ENCODE assay signal across 8 mouse cellular contexts in genomic region chr5:25022904-25023303, GRCm38 (mm10).
DNase-seq lines count a peak whose midpoint lies in the region; ATAC-seq and TF ChIP-seq lines count a peak whose summit lies in the region.

No protein-coding gene starts in this region.

- TF ChIP-seq CTCF in liver, embryonic 14.5 days (IDR thresholded peaks at IDR 0.05; ENCODE audit: low read depth) = peak; percentile 83

- H3K27me3 ChIP-seq in midbrain, embryonic 10.5 days (ENCODE audit: low read depth, poor library complexity, severe bottlenecking) = no peaks in the 10 kb centered on the region
- H3K27me3 ChIP-seq in midbrain, embryonic 15.5 days (replicated peaks) = no peaks in the 10 kb centered on the region
- no peaks in the 10 kb centered on the region for H3K27me3 ChIP-seq in liver, embryonic 14.5 days (ENCODE audit: control insufficient read depth, insufficient read depth, low read length)

- no peak for TF ChIP-seq EP300 in liver, embryonic 14.5 days (IDR thresholded peaks at IDR 0.05; ENCODE audit: low read depth)

- WGBS in midbrain, embryonic 10.5 days = 49% methylated on average over 4 of the region's 4 CpGs
- 48% methylated on average over 4 of the region's 4 CpGs for WGBS in midbrain, embryonic 15.5 days
- WGBS in liver, embryonic 14.5 days (ENCODE audit: insufficient replicate concordance) = 39% methylated on average over 4 of the region's 4 CpGs

- H3K9ac ChIP-seq in midbrain, embryonic 15.5 days = no peak overlapping the region
- H3K9ac ChIP-seq in liver, embryonic 14.5 days (replicated peaks) = no peak overlapping the region

- peak; percentile 42 for ATAC-seq in frontal cortex, adult (ENCODE audit: low TSS enrichment)
- ATAC-seq in midbrain, embryonic 15.5 days (replicated peaks) = no peak
- ATAC-seq in common myeloid progenitor, adult 5-6 weeks (replicated peaks; ENCODE audit: low read depth, poor library complexity, severe bottlenecking) = peak; percentile 50; the same call in 1 of the 2 replicates
- ATAC-seq in liver, embryonic 14.5 days (ENCODE audit: insufficient read depth) = no peak

- H3K4me1 ChIP-seq in midbrain, embryonic 10.5 days = no peaks in the 10 kb centered on the region
- H3K4me1 ChIP-seq in midbrain, embryonic 15.5 days = no peaks in the 10 kb centered on the region
- H3K4me1 ChIP-seq in liver, embryonic 14.5 days (replicated peaks; ENCODE audit: control insufficient read depth in 2 of 2, insufficient read depth in 2 of 2, low read length in 1 of 2) = no peaks in the 10 kb centered on the region

- H3K4me2 ChIP-seq in midbrain, embryonic 15.5 days = no peak overlapping the region
- no peak overlapping the region for H3K4me2 ChIP-seq in liver, embryonic 14.5 days (ENCODE audit: low read depth)

- no peak overlapping the region for H3K27ac ChIP-seq in midbrain, embryonic 10.5 days (replicated peaks)
- no peak overlapping the region for H3K27ac ChIP-seq in midbrain, embryonic 15.5 days
- no peak overlapping the region for H3K27ac ChIP-seq in liver, embryonic 14.5 days

- no peak overlapping the region for H3K4me3 ChIP-seq in midbrain, embryonic 10.5 days
- H3K4me3 ChIP-seq in midbrain, embryonic 15.5 days = no peak overlapping the region
- H3K4me3 ChIP-seq in liver, embryonic 14.5 days (ENCODE audit: insufficient read depth in 1 of 2, low read depth in 2 of 2, low read length in 2 of 2) = no peak overlapping the region

- no peaks in the 10 kb centered on the region for H3K36me3 ChIP-seq in midbrain, embryonic 10.5 days
- H3K36me3 ChIP-seq in midbrain, embryonic 15.5 days (replicated peaks) = no peaks in the 10 kb centered on the region
- H3K36me3 ChIP-seq in liver, embryonic 14.5 days (replicated peaks; ENCODE audit: control insufficient read depth, insufficient read depth, low read depth) = no peaks in the 10 kb centered on the region

- H3K9me3 ChIP-seq in midbrain, embryonic 10.5 days (replicated peaks) = no peaks in the 10 kb centered on the region
- no peaks in the 10 kb centered on the region for H3K9me3 ChIP-seq in midbrain, embryonic 15.5 days
- H3K9me3 ChIP-seq in liver, embryonic 14.5 days (ENCODE audit: control insufficient read depth, low read length) = no peaks in the 10 kb centered on the region

- DNase-seq in frontal cortex, postnatal 14 days (ENCODE audit: low spot score in 2 of 2) = no peak
- peak; percentile 36 for DNase-seq in midbrain, embryonic 10.5 days (ENCODE audit: low spot score)
- DNase-seq in MN1 (ENCODE audit: low spot score) = peak; percentile 19
- DNase-seq in liver, embryonic 14.5 days (ENCODE audit: low read depth in 3 of 3, low spot score in 3 of 3) = no peak
- peak; percentile 38 for DNase-seq in thymus, postnatal 0 days (ENCODE audit: low spot score)

Comparison
In these comparisons a context has a peak if more than half of its experiments do, and no peak if none do; other contexts are left out.
1. ATAC-seq: peak in frontal cortex, adult (single experiment) and common myeloid progenitor, adult 5-6 weeks (single experiment); none in midbrain, embryonic 15.5 days (single experiment) and liver, embryonic 14.5 days (single experiment).
2. DNase-seq: peak in midbrain, embryonic 10.5 days (single experiment), MN1 (single experiment) and thymus, postnatal 0 days (single experiment); none in frontal cortex, postnatal 14 days (0 of 2) and liver, embryonic 14.5 days (0 of 3).